Mouse (Mus musculus) testis, adult 2 months (tissue): ENCODE measurements around the gene Lztfl1.
"Not testable (repeated sequence)": the region's sequence is repeated elsewhere in the genome, so short reads cannot be mapped to it uniquely, and the experiment has no call there.

Experiments
- CTCF ChIP-seq: fragments of 200-500 bp; IDR thresholded peaks from 2 replicates; pipeline ENCODE4 v1.5.1; 2012; ENCODE audit warnings: low read depth, mild to moderate bottlenecking, inconsistent platforms, low read length, moderate library complexity; ENCODE audit not compliant: control insufficient read depth, insufficient read depth, insufficient replicate concordance
- POLR2A ChIP-seq: fragments of 200-500 bp; IDR thresholded peaks from 2 replicates; pipeline ENCODE4 v1.6.1; 2012; ENCODE audit warnings: low read depth, mild to moderate bottlenecking, inconsistent platforms, low read length, moderate library complexity; ENCODE audit not compliant: control insufficient read depth

GRCm38 (mm10) chr9:123749687-123750086, 32.2 kb upstream of the Lztfl1 start:
- TF ChIP-seq CTCF, POLR2A: not testable (repeated sequence)
